Mouse (Mus musculus) olfactory bulb, adult 2 months (tissue): ENCODE results near the gene Nfatc2ip.
"Not testable (repeated sequence)": the region's sequence is repeated elsewhere in the genome, so short reads cannot be mapped to it uniquely, and the experiment has no call there.

Experiments
- CTCF ChIP-seq: fragments of 200-500 bp; IDR thresholded peaks from 2 replicates; pipeline ENCODE4 v1.5.1; 2012; ENCODE audit warnings: low read depth, mild to moderate bottlenecking, low read length, moderate library complexity; ENCODE audit not compliant: insufficient read depth
- POLR2A ChIP-seq: fragments of 200-500 bp; IDR thresholded peaks from 2 replicates; pipeline ENCODE4 v1.6.1; 2012; ENCODE audit warnings: mild to moderate bottlenecking, low read depth, low read length, moderate library complexity; ENCODE audit not compliant: insufficient read depth

GRCm38 (mm10) chr7:126402518-126402917 is 6.0 kb upstream of the Nfatc2ip start:
- not testable (repeated sequence) for TF ChIP-seq CTCF, POLR2A
